Comparison of ENCODE assay signal across 26 mouse cellular contexts in genomic region chr14:81031475-81031874, GRCm38 (mm10).
"Had no signal": no experiment of that assay in that cellular context is flagged by ENCODE, and none has a peak within 500 bp of the region (broad histone marks: within the 10 kb centered on the region; RNA-seq: fewer than 3 reads in every experiment).

No protein-coding gene starts in this region.

- H3K27ac ChIP-seq: heart, adult 2 months; heart, embryonic 13.5 days; heart, embryonic 15.5 days; hindbrain, embryonic 13.5 days; hindbrain, embryonic 15.5 days; hindbrain, postnatal 0 days; kidney, embryonic 15.5 days; kidney, postnatal 0 days; limb, embryonic 13.5 days; limb, embryonic 15.5 days; liver, embryonic 12.5 days; liver, embryonic 14.5 days had no signal

- H3K4me2 ChIP-seq: heart, embryonic 11.5 days; heart, embryonic 13.5 days; heart, embryonic 15.5 days; hindbrain, embryonic 13.5 days; hindbrain, embryonic 15.5 days; kidney, embryonic 15.5 days; limb, embryonic 13.5 days; limb, embryonic 15.5 days; liver, embryonic 12.5 days had no signal

- ATAC-seq: hindbrain, postnatal 0 days; intestine, embryonic 16.5 days; liver, embryonic 12.5 days had no signal

- H3K9ac ChIP-seq: heart, embryonic 13.5 days; heart, embryonic 15.5 days; hindbrain, embryonic 13.5 days; hindbrain, embryonic 15.5 days; kidney, embryonic 15.5 days; limb, embryonic 13.5 days; limb, embryonic 15.5 days; liver, embryonic 12.5 days; liver, embryonic 14.5 days had no signal

- H3K36me3 ChIP-seq: heart, embryonic 13.5 days; heart, embryonic 15.5 days; hindbrain, embryonic 13.5 days; hindbrain, embryonic 15.5 days; kidney, embryonic 15.5 days; limb, embryonic 13.5 days; limb, embryonic 15.5 days; liver, embryonic 12.5 days had no signal

- H3K9me3 ChIP-seq: heart, embryonic 13.5 days; heart, embryonic 15.5 days; hindbrain, embryonic 13.5 days; hindbrain, embryonic 15.5 days; kidney, embryonic 15.5 days; limb, embryonic 13.5 days; limb, embryonic 15.5 days; liver, embryonic 12.5 days had no signal

- H3K4me3 ChIP-seq: heart, adult 2 months; heart, embryonic 13.5 days; heart, embryonic 15.5 days; hindbrain, embryonic 13.5 days; hindbrain, embryonic 15.5 days; kidney, embryonic 15.5 days; limb, embryonic 13.5 days; limb, embryonic 15.5 days; liver, embryonic 12.5 days had no signal

- H3K27me3 ChIP-seq: heart, embryonic 13.5 days; heart, embryonic 15.5 days; hindbrain, embryonic 13.5 days; hindbrain, embryonic 15.5 days; kidney, embryonic 15.5 days; limb, embryonic 13.5 days; limb, embryonic 15.5 days; liver, embryonic 12.5 days had no signal

- DNase-seq: gastrocnemius, postnatal 14 days; gastrocnemius, postnatal 36 days; heart, adult 11 months; heart, adult 2 months; heart, postnatal 14 days; heart, postnatal 36 days; kidney, adult 11 months; kidney, adult 2 months; kidney, adult 9 months; kidney, postnatal 14 days; kidney, postnatal 36 days; left cerebral cortex, postnatal 4 days; lung, adult 18-20 months had no signal

- H3K4me1 ChIP-seq: heart, embryonic 13.5 days; heart, embryonic 15.5 days; hindbrain, embryonic 13.5 days; hindbrain, embryonic 15.5 days; kidney, embryonic 15.5 days; limb, embryonic 13.5 days; limb, embryonic 15.5 days; liver, embryonic 12.5 days had no signal
